Mouse (Mus musculus) embryonic facial prominence, embryonic 10.5 days (tissue): Measurements from ENCODE around the gene Nfs1. TPM values are rescaled to one million over a fixed set of nuclear protein-coding genes. Genes with fewer than 3 reads are reported as not detected.

ENCODE experiments used
- DNase-seq: peaks from one replicate; pipeline ENCODE4 v3.0.0-alpha.2; 2017; ENCODE audit warnings: low spot score
- H3K27ac ChIP-seq: fragments of 300-500 bp; sonication (generic); replicated peaks from 2 replicates; pipeline ENCODE4 v1.5.1; 2016; ENCODE audit warnings: mild to moderate bottlenecking
- H3K27me3 ChIP-seq: fragments of 300-500 bp; sonication (generic); replicated peaks from 2 replicates; pipeline ENCODE4 v1.6.1; 2016; ENCODE audit warnings: low read depth, mild to moderate bottlenecking; ENCODE audit not compliant: poor library complexity, severe bottlenecking
- H3K36me3 ChIP-seq: fragments of 300-500 bp; sonication (generic); replicated peaks from 2 replicates; pipeline ENCODE4 v1.6.1; 2016; ENCODE audit warnings: mild to moderate bottlenecking, moderate library complexity
- H3K4me1 ChIP-seq: fragments of 300-500 bp; sonication (generic); 2 replicates; pipeline ENCODE4 v1.6.1; 2016
- H3K4me3 ChIP-seq: fragments of 300-500 bp; sonication (generic); 2 replicates; pipeline ENCODE4 v1.5.1; 2016; ENCODE audit warnings: mild to moderate bottlenecking, moderate library complexity
- H3K9me3 ChIP-seq: fragments of 300-500 bp; sonication (generic); 2 replicates; pipeline ENCODE4 v1.6.1; 2016; ENCODE audit warnings: mild to moderate bottlenecking
- WGBS: fragments of 180-500 bp; shearing (Covaris S2); methylation state at CpG from one replicate; pipeline ENCODE4 v1.1.7; 2016; 5-methylcytosine and 5-hydroxymethylcytosine counted together
- polyA plus RNA-seq: library from polyadenylated mRNA; unstranded; fragments of >200 nt; fragmentation: Nextera tagmentation; extraction: Ambion mirVana; gene quantifications from 2 replicates; pipeline ENCODE4 v1.2.1, GENCODE M21; 2016

Gene Nfs1
- polyA plus RNA-seq, 1 experiment from 2014 or later: 37.7 TPM

DNA sequence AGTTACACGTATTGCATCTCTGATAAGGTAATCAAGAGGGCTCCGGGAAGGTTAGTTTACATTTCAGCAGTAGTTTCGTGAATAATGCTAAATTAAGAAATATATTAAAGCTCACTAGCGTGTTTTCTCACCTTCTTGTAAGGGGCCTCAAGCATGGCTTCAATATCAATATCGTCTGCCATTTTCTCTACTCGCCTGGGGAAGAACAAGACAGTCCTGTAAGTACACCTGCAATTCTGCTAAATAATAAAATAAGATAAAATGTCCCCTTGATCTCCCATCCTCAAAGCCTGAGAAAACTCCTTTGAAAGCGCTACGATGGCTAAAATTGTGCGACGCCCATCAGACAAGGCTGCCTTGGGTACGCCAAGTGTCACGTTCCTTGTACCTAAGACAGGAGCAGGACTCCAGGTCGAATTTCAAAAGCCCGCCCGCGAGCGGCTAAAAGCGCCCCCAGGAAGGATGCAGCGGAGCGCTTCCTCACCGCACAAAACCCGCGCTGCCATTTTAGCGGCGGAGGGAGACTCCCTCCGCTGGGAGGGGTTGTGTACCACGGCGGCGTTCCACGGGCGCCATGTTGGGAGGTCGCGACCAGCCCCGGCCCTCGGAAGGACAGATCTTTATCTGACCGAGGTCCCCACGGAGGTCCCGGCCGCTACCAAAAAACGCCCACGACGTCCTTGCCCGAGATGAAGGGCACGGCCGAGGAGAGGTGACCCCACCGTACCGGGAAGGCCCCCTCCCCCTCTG lies 35.2 kb upstream of the Nfs1 start:
- WGBS: 2% methylated on average over 47 of the region's 47 CpGs
- Histone ChIP-seq H3K4me1 (peaks cover 27% of the 10 kb centered on the region), H3K27me3 (no peaks in the 10 kb centered on the region), H3K27ac (peak overlapping the region; percentile 99), H3K4me3 (peak overlapping the region; percentile 78), H3K36me3 (peaks cover 48% of the 10 kb centered on the region), H3K9me3 (no peaks in the 10 kb centered on the region)
- peak; percentile 85 for DNase-seq

DNA sequence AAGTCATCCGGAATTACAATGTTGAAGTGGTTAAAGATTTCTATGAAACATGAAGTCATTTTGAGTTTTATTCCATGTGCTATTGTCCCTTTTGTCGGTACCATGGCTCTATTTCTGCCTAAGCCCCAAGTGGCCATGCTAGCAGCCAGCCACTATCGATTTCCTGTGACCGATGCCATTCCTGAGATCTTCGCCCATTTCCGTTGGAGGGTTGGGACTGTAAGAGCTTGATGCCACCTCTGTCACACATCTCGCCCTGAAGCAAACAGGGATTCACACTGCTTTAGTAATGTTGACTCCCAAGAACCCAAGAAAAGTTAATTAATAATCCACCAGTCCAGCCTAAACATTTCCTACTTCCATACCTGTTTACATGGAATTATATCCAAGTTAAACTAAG lies 33.7 kb upstream of the Nfs1 start:
- H3K4me3 ChIP-seq: peak overlapping the region; percentile 78
- H3K9me3 ChIP-seq: no peaks in the 10 kb centered on the region
- DNase-seq: no peak
- H3K36me3 ChIP-seq: peaks cover 64% of the 10 kb centered on the region
- H3K27ac ChIP-seq: no peak overlapping the region
- no peaks in the 10 kb centered on the region for H3K27me3 ChIP-seq
- WGBS: 85% methylated on average over 7 of the region's 7 CpGs
- H3K4me1 ChIP-seq: peaks cover 27% of the 10 kb centered on the region

DNA sequence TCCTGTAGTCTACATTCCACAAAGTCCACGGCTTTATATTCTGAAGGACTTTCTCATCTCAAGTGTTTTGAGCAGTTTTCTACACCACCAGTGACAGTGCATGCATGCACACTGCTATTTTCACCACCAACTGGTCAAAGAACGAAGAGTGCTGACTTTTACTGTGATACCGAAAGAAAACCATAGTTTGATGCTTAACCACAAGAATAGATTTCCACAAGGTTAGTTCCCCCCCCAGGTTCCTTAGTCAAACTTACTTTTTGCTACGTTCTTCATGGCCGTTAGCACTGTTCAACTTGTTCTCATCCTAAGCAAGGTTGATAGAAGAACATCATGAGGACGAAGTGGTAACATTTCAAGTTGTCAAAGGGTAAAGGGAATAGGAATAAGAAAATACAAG lies 33.1 kb upstream of the Nfs1 start:
- H3K36me3 ChIP-seq: peaks cover 70% of the 10 kb centered on the region
- no peak for DNase-seq
- no peak overlapping the region for H3K4me3 ChIP-seq
- WGBS: 88% methylated on average over 6 of the region's 6 CpGs
- H3K27me3 ChIP-seq: no peaks in the 10 kb centered on the region
- no peak overlapping the region for H3K27ac ChIP-seq
- no peaks in the 10 kb centered on the region for H3K9me3 ChIP-seq
- peaks cover 27% of the 10 kb centered on the region for H3K4me1 ChIP-seq

DNA sequence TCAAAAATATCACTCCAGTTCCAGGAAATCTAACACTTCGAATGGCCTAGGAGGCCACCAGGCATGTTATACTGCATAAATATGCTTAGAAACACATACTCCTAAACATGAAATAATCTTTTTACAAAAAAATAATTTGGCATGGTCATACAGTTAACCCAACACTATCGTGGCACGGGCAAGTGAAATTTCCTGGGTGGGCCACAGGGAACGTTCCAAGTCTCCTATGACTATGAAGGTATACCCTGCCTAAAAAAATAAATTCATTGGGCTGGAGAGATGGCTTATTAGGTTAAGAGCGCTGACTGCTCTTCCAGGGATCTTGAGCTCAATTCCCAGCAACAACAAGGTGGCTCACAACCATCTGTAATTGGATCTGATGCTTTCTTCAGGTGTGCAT lies 22.6 kb upstream of the Nfs1 start:
- no peaks in the 10 kb centered on the region for H3K27me3 ChIP-seq
- H3K27ac ChIP-seq: no peak overlapping the region
- H3K36me3 ChIP-seq: peaks cover 100% of the 10 kb centered on the region
- no peak overlapping the region for H3K4me3 ChIP-seq
- DNase-seq: no peak
- no peaks in the 10 kb centered on the region for H3K4me1 ChIP-seq
- no peaks in the 10 kb centered on the region for H3K9me3 ChIP-seq
- 94% methylated on average over 5 of the region's 5 CpGs for WGBS

DNA sequence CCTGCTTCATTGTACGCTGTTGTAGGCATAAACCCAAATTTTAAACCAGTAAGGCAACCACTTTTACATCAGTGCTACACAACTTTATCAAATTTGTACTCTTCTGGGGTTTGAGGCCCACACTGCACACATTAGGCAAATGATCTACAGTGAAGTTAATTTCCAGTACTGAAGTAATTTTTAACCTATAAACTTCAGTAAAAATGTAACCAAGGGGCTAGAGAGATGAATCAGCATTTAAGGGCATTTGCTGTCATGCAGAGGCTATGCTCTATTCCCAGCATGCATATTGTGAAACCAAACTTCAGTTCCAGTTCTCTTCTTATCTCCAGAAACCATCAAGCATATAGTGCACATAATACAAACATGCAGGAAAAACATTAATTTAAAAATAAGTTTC lies 21.5 kb upstream of the Nfs1 start:
- H3K4me3 ChIP-seq: no peak overlapping the region
- no peak for DNase-seq
- no peaks in the 10 kb centered on the region for H3K4me1 ChIP-seq
- H3K36me3 ChIP-seq: peaks cover 100% of the 10 kb centered on the region
- H3K9me3 ChIP-seq: no peaks in the 10 kb centered on the region
- WGBS: 97% methylated on average over 1 of the region's 1 CpGs
- no peak overlapping the region for H3K27ac ChIP-seq
- no peaks in the 10 kb centered on the region for H3K27me3 ChIP-seq

DNA sequence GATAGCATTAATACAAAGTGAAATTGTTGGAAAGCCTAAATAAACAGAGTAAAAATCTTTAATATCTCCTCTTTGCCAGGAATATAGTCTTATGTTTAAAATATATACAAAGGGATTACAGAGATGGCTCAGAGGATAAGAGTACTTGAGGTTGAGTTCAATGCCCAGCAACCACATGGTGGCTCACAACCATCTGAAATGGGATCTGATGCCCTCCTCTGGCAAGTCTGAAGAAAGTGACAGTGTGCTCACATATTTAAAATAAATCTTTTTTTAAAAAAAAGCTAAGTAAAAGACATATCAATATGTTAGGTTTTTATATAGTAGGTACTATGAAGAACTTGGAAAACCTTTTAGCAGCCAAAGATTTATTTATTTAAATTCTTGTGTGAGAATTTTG lies 7.6 kb upstream of the Nfs1 start:
- Histone ChIP-seq H3K9me3 (no peaks in the 10 kb centered on the region), H3K27ac (no peak overlapping the region), H3K4me1 (no peaks in the 10 kb centered on the region), H3K27me3 (no peaks in the 10 kb centered on the region), H3K36me3 (peaks cover 100% of the 10 kb centered on the region), H3K4me3 (no peak overlapping the region)
- no peak for DNase-seq

DNA sequence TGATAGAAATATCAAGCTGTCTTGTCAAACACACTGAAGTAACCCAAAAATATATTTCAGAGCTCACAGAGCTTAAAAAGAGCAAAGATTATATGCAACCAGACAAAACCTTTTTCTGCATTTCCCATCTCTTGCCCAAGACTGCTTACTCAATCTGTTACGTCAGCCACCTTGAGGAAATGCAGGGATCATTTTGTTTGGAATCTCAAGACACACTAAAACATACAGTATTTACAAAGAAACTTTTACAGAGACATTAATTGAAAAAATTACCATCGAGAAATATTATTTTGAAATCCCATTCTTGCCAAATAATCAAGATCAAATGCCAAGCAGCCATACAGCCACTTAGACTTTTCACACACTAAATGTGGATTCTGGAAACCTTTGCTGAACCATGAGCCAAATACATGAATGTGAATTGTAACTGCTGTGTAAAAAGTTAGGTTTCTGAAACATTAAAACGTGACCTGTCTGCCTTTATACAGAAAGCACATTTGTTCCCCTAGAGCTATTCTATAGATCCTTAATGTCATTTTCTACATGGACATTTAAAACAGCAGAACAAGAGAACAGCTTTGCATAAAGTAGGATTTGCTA lies 3.4 kb upstream of the Nfs1 start:
- Histone ChIP-seq H3K36me3 (peaks cover 64% of the 10 kb centered on the region), H3K27ac (no peak overlapping the region), H3K9me3 (no peaks in the 10 kb centered on the region), H3K27me3 (no peaks in the 10 kb centered on the region), H3K4me1 (peaks cover 21% of the 10 kb centered on the region), H3K4me3 (no peak overlapping the region)
- no peak for DNase-seq
- 94% methylated on average over 3 of the region's 3 CpGs for WGBS

DNA sequence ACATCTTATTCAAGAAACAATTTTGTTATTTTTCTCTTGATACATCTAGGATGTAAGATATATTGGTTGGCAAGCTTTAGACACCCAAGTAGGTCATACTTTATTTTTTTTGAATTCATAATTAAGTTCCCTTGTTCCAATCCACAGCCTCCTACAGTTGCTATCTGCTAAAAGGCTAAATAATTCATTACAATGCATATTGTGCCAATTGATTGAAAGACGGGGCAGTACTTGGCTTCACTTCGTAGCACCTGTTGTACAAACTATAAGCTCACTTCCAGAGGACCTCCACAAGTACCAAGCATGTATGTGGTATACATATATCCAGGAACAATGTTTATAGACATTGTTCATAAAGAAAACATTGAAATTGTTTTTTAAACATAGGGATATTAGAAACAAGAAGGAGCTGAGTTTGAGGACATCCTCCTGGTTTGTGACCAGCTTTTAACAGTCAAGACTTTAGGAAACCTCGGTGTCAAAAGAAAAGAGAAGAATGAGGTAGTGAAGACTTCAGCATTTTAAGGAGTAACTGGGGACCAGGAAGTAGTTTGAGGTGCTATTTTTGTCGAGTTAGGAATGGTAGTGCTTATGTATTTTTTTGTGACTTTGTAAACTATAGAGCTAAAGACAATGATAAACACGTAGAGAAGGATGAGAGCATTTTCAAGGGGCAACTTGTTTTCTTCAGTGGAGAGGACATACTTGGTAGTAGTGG lies 2.4 kb upstream of the Nfs1 start:
- DNase-seq: no peak
- H3K27ac ChIP-seq: no peak overlapping the region
- H3K36me3 ChIP-seq: peaks cover 61% of the 10 kb centered on the region
- 78% methylated on average over 5 of the region's 5 CpGs for WGBS
- no peak overlapping the region for H3K4me3 ChIP-seq
- H3K4me1 ChIP-seq: peaks cover 21% of the 10 kb centered on the region
- no peaks in the 10 kb centered on the region for H3K27me3 ChIP-seq
- no peaks in the 10 kb centered on the region for H3K9me3 ChIP-seq

DNA sequence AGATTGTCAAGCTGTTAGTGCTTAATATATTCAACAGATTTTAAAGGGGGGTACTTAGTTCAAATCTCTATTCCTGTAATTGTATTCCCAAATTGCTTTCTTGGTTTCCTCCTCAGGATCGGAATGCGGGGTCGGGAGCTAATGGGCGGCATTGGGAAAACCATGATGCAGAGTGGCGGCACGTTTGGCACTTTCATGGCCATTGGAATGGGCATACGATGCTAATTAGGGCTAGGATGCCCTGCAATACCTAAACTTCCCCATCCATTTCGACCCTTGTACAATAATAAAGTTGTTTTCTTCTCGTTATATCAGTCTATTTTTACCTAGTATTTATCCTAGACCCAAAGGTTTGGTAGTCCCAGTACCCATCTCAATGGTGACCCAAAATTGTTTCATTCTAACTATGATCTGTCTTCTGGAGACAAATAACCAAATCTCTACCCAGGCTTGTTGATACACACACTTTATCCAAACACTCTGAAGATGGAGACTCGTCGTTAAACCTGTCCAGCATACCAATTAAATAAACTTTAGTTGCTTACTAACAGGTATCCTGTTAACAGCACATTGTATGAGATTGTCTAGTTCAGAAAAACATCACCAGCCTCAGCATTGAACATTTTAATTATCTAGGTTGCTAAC lies 1.6 kb upstream of the Nfs1 start:
- H3K4me3 ChIP-seq: peak overlapping the region; percentile 81; the same call in 1 of the 2 replicates
- no peaks in the 10 kb centered on the region for H3K27me3 ChIP-seq
- no peak for DNase-seq
- peaks cover 21% of the 10 kb centered on the region for H3K4me1 ChIP-seq
- no peaks in the 10 kb centered on the region for H3K9me3 ChIP-seq
- no peak overlapping the region for H3K27ac ChIP-seq
- peaks cover 57% of the 10 kb centered on the region for H3K36me3 ChIP-seq
- WGBS: 67% methylated on average over 11 of the region's 11 CpGs

DNA sequence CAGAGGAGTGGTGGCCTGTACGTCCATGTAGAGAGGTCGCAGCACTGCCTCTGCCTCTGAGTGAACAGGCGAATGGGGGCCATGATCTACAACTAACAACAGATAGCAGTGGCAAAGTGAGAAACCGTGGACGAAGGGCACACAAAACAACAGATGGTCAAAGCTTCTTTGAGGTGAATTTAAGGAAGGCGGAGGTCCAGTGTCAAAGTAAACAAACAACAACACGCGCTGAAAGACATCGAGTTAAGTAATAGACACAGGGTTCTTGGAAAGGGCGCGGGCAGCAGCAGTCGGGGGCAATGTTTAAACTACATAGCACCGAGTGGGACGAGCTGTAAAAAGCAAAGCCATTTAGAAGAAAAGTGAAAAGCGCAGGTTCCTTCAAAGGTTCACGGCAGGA lies 619 bp downstream of the Nfs1 start:
- no peaks in the 10 kb centered on the region for H3K9me3 ChIP-seq
- H3K27ac ChIP-seq: peak overlapping the region; percentile 92
- H3K36me3 ChIP-seq: peaks cover 46% of the 10 kb centered on the region
- 3% methylated on average over 16 of the region's 16 CpGs for WGBS
- no peaks in the 10 kb centered on the region for H3K27me3 ChIP-seq
- peaks cover 21% of the 10 kb centered on the region for H3K4me1 ChIP-seq
- DNase-seq: no peak
- peak overlapping the region; percentile 81 for H3K4me3 ChIP-seq

DNA sequence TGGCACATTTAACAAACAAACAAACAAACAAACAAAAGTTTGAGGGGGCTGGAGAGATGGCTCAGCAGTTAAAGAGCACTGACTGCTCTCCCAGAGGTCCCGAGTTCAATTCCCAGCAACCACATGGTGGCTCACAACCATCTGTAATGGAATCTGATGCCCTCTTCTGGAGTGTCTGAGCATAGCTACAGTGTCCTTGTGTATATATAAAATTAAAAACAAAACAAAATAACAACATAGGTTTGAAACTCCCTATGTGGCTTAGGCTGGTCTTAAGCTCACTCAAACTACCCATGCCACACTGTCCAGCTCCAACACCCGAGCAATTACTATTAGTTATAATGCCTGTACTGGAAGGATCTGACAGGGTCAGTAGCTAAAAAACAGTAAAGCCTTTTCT lies 1.2 kb downstream of the Nfs1 start:
- Histone ChIP-seq H3K4me1 (peaks cover 21% of the 10 kb centered on the region), H3K27me3 (no peaks in the 10 kb centered on the region), H3K4me3 (peak overlapping the region; percentile 81), H3K36me3 (peaks cover 41% of the 10 kb centered on the region), H3K27ac (no peak overlapping the region), H3K9me3 (no peaks in the 10 kb centered on the region)
- DNase-seq: no peak
- WGBS: 82% methylated on average over 2 of the region's 2 CpGs

DNA sequence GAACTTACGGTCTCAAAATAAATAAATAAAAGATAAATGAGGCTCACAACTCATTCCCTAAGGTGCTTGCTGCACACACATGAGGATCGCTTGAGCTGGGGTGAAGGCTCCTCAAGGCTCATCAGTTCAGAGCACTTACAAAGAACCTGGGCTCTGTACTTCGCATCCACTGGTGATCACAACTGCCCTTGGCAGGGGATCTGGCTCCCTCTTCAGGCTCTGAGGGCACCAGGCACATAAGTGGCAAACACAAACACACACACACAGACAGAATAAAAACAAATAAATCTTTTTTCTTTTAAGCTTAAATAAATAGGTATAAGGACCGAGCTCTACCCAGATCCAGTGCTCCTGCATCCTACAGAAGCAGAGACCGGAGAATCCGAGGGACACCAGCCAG lies 8.3 kb downstream of the Nfs1 start:
- H3K36me3 ChIP-seq: peaks cover 40% of the 10 kb centered on the region
- H3K27me3 ChIP-seq: no peaks in the 10 kb centered on the region
- H3K9me3 ChIP-seq: no peaks in the 10 kb centered on the region
- H3K4me3 ChIP-seq: no peak overlapping the region
- H3K27ac ChIP-seq: no peak overlapping the region
- H3K4me1 ChIP-seq: no peaks in the 10 kb centered on the region
- DNase-seq: no peak
- 87% methylated on average over 6 of the region's 6 CpGs for WGBS
